Mouse (Mus musculus): ENCODE results near the gene Zfp112.

GRCm38 (mm10) chr7:24110839-24111238, 1.3 kb upstream of the Zfp112 start:
- no peak for TF ChIP-seq CTCF (IDR thresholded peaks at IDR 0.05; ENCODE audit: low read depth)
- no peak for TF ChIP-seq EP300 (IDR thresholded peaks at IDR 0.05; ENCODE audit: low read depth)

Measured in liver, postnatal 0 days (tissue).